Mouse (Mus musculus) intestine, embryonic 16.5 days (tissue): ENCODE results near the gene Cachd1. TPM values are rescaled to one million over a fixed set of nuclear protein-coding genes. Genes with fewer than 3 reads are reported as not detected.

Experiments
- ATAC-seq: fragments of 200-750 bp; cut with Nextera tagmentation; 2 replicates; pipeline ENCODE4 v1.8.0; 2017; ENCODE audit warnings: moderate TSS enrichment, moderate library complexity
- H3K27ac ChIP-seq: fragments of 300-500 bp; sonication (generic); 2 replicates; pipeline ENCODE4 v1.5.1; 2014; ENCODE audit warnings: mild to moderate bottlenecking, low read length
- H3K27me3 ChIP-seq: fragments of 300-500 bp; sonication (generic); replicated peaks from 2 replicates; pipeline ENCODE4 v1.6.1; 2014; ENCODE audit warnings: low read length, control low read depth, mixed read lengths; ENCODE audit not compliant: control insufficient read depth, insufficient read depth
- H3K36me3 ChIP-seq: fragments of 300-500 bp; sonication (generic); 2 replicates; pipeline ENCODE4 v1.6.1; 2014; ENCODE audit warnings: low read length, control low read depth; ENCODE audit not compliant: control insufficient read depth, insufficient read depth
- H3K4me1 ChIP-seq: fragments of 300-500 bp; sonication (generic); 2 replicates; pipeline ENCODE4 v1.6.1; 2014; ENCODE audit warnings: low read length, control low read depth, mixed read lengths; ENCODE audit not compliant: control insufficient read depth, insufficient read depth
- H3K4me2 ChIP-seq: fragments of 300-500 bp; sonication (generic); 2 replicates; pipeline ENCODE4 v1.6.1; 2014; ENCODE audit warnings: low read depth, low read length, control low read depth
- H3K4me3 ChIP-seq: fragments of 300-500 bp; sonication (generic); 2 replicates; pipeline ENCODE4 v1.5.1; 2014; ENCODE audit warnings: mild to moderate bottlenecking, low read length
- H3K9ac ChIP-seq: fragments of 300-500 bp; sonication (generic); 2 replicates; pipeline ENCODE4 v1.6.1; 2014; ENCODE audit warnings: low read depth, low read length
- H3K9me3 ChIP-seq: fragments of 300-500 bp; sonication (generic); 2 replicates; pipeline ENCODE4 v1.6.1; 2016; ENCODE audit warnings: low read length, control low read depth; ENCODE audit not compliant: control insufficient read depth
- WGBS: fragments of 180-500 bp; shearing (Covaris S2); extraction: QIAGEN DNeasy Blood & Tissue Kit; methylation state at CpG from one replicate; pipeline ENCODE4 v1.1.7; 2014; 5-methylcytosine and 5-hydroxymethylcytosine counted together
- polyA plus RNA-seq: library from polyadenylated mRNA; unstranded; fragments of >200 nt; fragmentation: Nextera tagmentation; extraction: Ambion mirVana; gene quantifications from 2 replicates; pipeline ENCODE4 v1.2.1, GENCODE M21; 2015

Cachd1 gene
- polyA plus RNA-seq, 1 experiment from 2014 or later: 7.8 TPM

GRCm38 (mm10) chr4:101069154-101069971 lies 292.9 kb downstream of the Cachd1 start:
- Histone ChIP-seq H3K27me3 (no peaks in the 10 kb centered on the region), H3K36me3 (no peaks in the 10 kb centered on the region), H3K9me3 (no peaks in the 10 kb centered on the region), H3K4me2 (peak overlapping the region; percentile 86), H3K4me3 (peak overlapping the region; percentile 69), H3K4me1 (no peaks in the 10 kb centered on the region), H3K9ac (peak overlapping the region; percentile 80), H3K27ac (peak overlapping the region; percentile 15; the same call in 1 of the 2 replicates)
- WGBS: 2% methylated on average over 55 of the region's 55 CpGs
- peak; percentile 80 for ATAC-seq

GRCm38 (mm10) chr4:101071570-101071969 lies 295.1 kb downstream of the Cachd1 start:
- Histone ChIP-seq H3K9ac (no peak overlapping the region), H3K4me3 (no peak overlapping the region), H3K9me3 (no peaks in the 10 kb centered on the region), H3K36me3 (no peaks in the 10 kb centered on the region), H3K27me3 (no peaks in the 10 kb centered on the region), H3K27ac (no peak overlapping the region), H3K4me2 (no peak overlapping the region), H3K4me1 (no peaks in the 10 kb centered on the region)
- no peak for ATAC-seq
- WGBS: 72% methylated on average over 4 of the region's 4 CpGs

GRCm38 (mm10) chr4:101076425-101076824 lies 299.9 kb downstream of the Cachd1 start:
- no peak overlapping the region for H3K4me2 ChIP-seq
- 32% methylated on average over 3 of the region's 3 CpGs for WGBS
- no peak overlapping the region for H3K9ac ChIP-seq
- no peaks in the 10 kb centered on the region for H3K27me3 ChIP-seq
- H3K4me1 ChIP-seq: peaks cover 11% of the 10 kb centered on the region; the same call in 1 of the 2 replicates
- no peak overlapping the region for H3K27ac ChIP-seq
- no peaks in the 10 kb centered on the region for H3K9me3 ChIP-seq
- ATAC-seq: no peak
- no peak overlapping the region for H3K4me3 ChIP-seq
- H3K36me3 ChIP-seq: no peaks in the 10 kb centered on the region

Other genes with a start within 250 kb of the Cachd1 start
- gene Gm10577, start 244.0 kb downstream of the Cachd1 start, polyA plus RNA-seq: not detected in 2 replicates